In the genomic region with DNA sequence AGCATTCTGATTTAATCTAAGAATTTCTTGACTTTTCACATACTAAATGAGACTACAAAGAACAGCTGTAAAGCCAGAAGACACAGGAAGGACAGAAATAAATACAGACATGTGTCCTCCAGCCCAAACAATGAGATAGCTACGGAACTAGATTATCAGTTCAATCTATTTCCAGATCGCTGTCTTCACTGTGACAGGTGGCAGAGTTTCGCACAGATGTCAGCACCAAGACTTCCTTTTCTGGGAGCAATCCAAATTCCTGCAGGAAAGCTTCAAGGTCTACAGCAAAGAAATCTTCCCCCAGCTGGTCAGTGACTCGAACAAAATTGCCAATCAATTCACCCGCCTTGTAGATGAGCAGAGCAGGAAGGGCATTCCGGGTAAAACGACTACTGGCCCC, we compare ENCODE assay signal across 17 mouse cellular contexts. TPM values are rescaled to one million over a fixed set of nuclear protein-coding genes. Genes with fewer than 3 reads are reported as not detected.
DNase-seq lines count a peak whose midpoint lies in the region; ATAC-seq and TF ChIP-seq lines count a peak whose summit lies in the region.
"Had no signal": no experiment of that assay in that cellular context is flagged by ENCODE, and none has a peak within 500 bp of the region (broad histone marks: within the 10 kb centered on the region; RNA-seq: fewer than 3 reads in every experiment).

No protein-coding gene starts in this region.

- DNase-seq in kidney, postnatal 0 days (ENCODE audit: low spot score), result peak; percentile 19
- peak; percentile 87 for DNase-seq in brain, adult 2 months (ENCODE audit: low read depth, low spot score)
- peak; percentile 44 to 74 for DNase-seq in frontal cortex, postnatal 36 days (ENCODE audit: low spot score in 2 of 2)
- DNase-seq in left cerebral cortex, postnatal 36 days (ENCODE audit: low spot score in 2 of 2), result peak; percentile 36 to 45
- no peak for DNase-seq in thymus, postnatal 10 days (ENCODE audit: low spot score in 2 of 2)
- no peak for DNase-seq in Muller cell, postnatal 12 days (ENCODE audit: inconsistent ontology term)
- DNase-seq: cerebellum, adult 9-10 months; heart, postnatal 14 days; lung, adult 2 months had no signal

- H3K9ac ChIP-seq in kidney, postnatal 0 days (ENCODE audit: low read depth, low read length), result no peak overlapping the region
- H3K9ac ChIP-seq in kidney, embryonic 15.5 days, result no peak overlapping the region
- H3K9ac ChIP-seq: limb, embryonic 15.5 days; neural tube, embryonic 15.5 days had no signal

- peaks cover 46% of the 10 kb centered on the region for H3K36me3 ChIP-seq in kidney, postnatal 0 days (ENCODE audit: insufficient read depth, low read length)
- peaks cover 70% of the 10 kb centered on the region for H3K36me3 ChIP-seq in kidney, embryonic 15.5 days

- no peak overlapping the region for H3K4me2 ChIP-seq in kidney, postnatal 0 days (ENCODE audit: low read length)
- H3K4me2 ChIP-seq in kidney, embryonic 15.5 days, result no peak overlapping the region
- H3K4me2 ChIP-seq: limb, embryonic 15.5 days; neural tube, embryonic 15.5 days had no signal

- H3K4me3 ChIP-seq in kidney, postnatal 0 days (replicated peaks; ENCODE audit: low read depth, low read length), result no peak overlapping the region
- H3K4me3 ChIP-seq in kidney, embryonic 15.5 days (replicated peaks), result no peak overlapping the region
- H3K4me3 ChIP-seq: limb, embryonic 15.5 days; neural tube, embryonic 15.5 days had no signal

- no peak for TF ChIP-seq CTCF in kidney, postnatal 0 days (IDR thresholded peaks at IDR 0.05; ENCODE audit: low read depth)

- H3K9me3 ChIP-seq in kidney, postnatal 0 days (replicated peaks; ENCODE audit: low read length), result no peaks in the 10 kb centered on the region
- no peaks in the 10 kb centered on the region for H3K9me3 ChIP-seq in kidney, embryonic 15.5 days (replicated peaks)
- H3K9me3 ChIP-seq: limb, embryonic 15.5 days; neural tube, embryonic 15.5 days had no signal

- intact Hi-C loops in left cerebral cortex, postnatal 36 days (cut with DNase I), result no loop called here

- no peak overlapping the region for H3K27ac ChIP-seq in kidney, postnatal 0 days
- H3K27ac ChIP-seq in kidney, embryonic 15.5 days, result no peak overlapping the region
- H3K27ac ChIP-seq: limb, embryonic 15.5 days; neural tube, embryonic 15.5 days had no signal

- no peaks in the 10 kb centered on the region for H3K4me1 ChIP-seq in kidney, postnatal 0 days (replicated peaks; ENCODE audit: insufficient read depth, low read length)
- no peaks in the 10 kb centered on the region for H3K4me1 ChIP-seq in kidney, embryonic 15.5 days
- H3K4me1 ChIP-seq: limb, embryonic 15.5 days; neural tube, embryonic 15.5 days had no signal

- ATAC-seq in kidney, postnatal 0 days (replicated peaks; ENCODE audit: low FRiP score, low read depth), result no peak
- ATAC-seq in kidney, embryonic 15.5 days (replicated peaks; ENCODE audit: low FRiP score), result no peak
- ATAC-seq: hindbrain, embryonic 16.5 days had no signal

- 78% methylated on average over 7 of the region's 7 CpGs for WGBS in kidney, postnatal 0 days
- 84% methylated on average over 7 of the region's 7 CpGs for WGBS in kidney, embryonic 15.5 days

- H3K27me3 ChIP-seq in kidney, postnatal 0 days (ENCODE audit: insufficient read depth, low read length), result no peaks in the 10 kb centered on the region
- no peaks in the 10 kb centered on the region for H3K27me3 ChIP-seq in kidney, embryonic 15.5 days
- H3K27me3 ChIP-seq: limb, embryonic 15.5 days; neural tube, embryonic 15.5 days had no signal

RNA-seq across cellular contexts. Expression of a gene that starts 7.5 kb away (rescaled TPM):
- 50.1 and 51.0 TPM in 2 replicates for polyA plus RNA-seq in kidney, postnatal 0 days (2015; fragmentation: Nextera tagmentation; extraction: Ambion mirVana)
- 46.2 and 51.6 TPM in 2 replicates for polyA plus RNA-seq in kidney, embryonic 15.5 days (2015; fragmentation: Nextera tagmentation; extraction: Ambion mirVana)
- 10 to 100 TPM; 26.9 to 27.5 TPM for total RNA-seq in left cerebral cortex, postnatal 36 days (2021)

RNA-seq across cellular contexts. Expression of a gene that starts 25.4 kb away (rescaled TPM):
- not detected in 2 replicates for polyA plus RNA-seq in kidney, postnatal 0 days (2015; fragmentation: Nextera tagmentation; extraction: Ambion mirVana)
- polyA plus RNA-seq in kidney, embryonic 15.5 days (2015; fragmentation: Nextera tagmentation; extraction: Ambion mirVana), result not detected in 2 replicates
- total RNA-seq in left cerebral cortex, postnatal 36 days (2021), result not detected
- total RNA-seq: heart, postnatal 14 days; layer of hippocampus, adult 8-10 months; megakaryocyte-erythroid progenitor cell, adult 5-6 weeks; monocyte, adult 5-6 weeks had no signal
- polyA plus RNA-seq: hindbrain, embryonic 16.5 days; limb, embryonic 15.5 days; lung, adult 2 months; neural tube, embryonic 15.5 days; thymus, postnatal 0 days had no signal

Comparison
In these comparisons a context has a peak if more than half of its experiments do, and no peak if none do; other contexts are left out.
1. DNase-seq: peak in kidney, postnatal 0 days (single experiment), brain, adult 2 months (single experiment), frontal cortex, postnatal 36 days (2 of 2) and left cerebral cortex, postnatal 36 days (2 of 2); none in thymus, postnatal 10 days (0 of 2) and Muller cell, postnatal 12 days (single experiment).